Mouse (Mus musculus): ENCODE measurements around the gene Tescl. TPM values are rescaled to one million over a fixed set of nuclear protein-coding genes. Genes with fewer than 3 reads are reported as not detected.

Tescl gene
- polyA plus RNA-seq, 2 experiments: not detected

GRCm38 (mm10) chr7:24356081-24356480 lies 22.3 kb upstream of the Tescl start:
- TF ChIP-seq EP300 (IDR thresholded peaks at IDR 0.05; ENCODE audit: low read depth) (no peak), CTCF (IDR thresholded peaks at IDR 0.05; ENCODE audit: low read depth) (no peak)
- DNase-seq (ENCODE audit: low read depth in 3 of 3, low spot score in 3 of 3) (no peak), ATAC-seq (ENCODE audit: insufficient read depth) (no peak)
- no peaks in the 10 kb centered on the region for H3K9me3 ChIP-seq (ENCODE audit: control insufficient read depth, low read length)
- no peak overlapping the region for H3K4me3 ChIP-seq (ENCODE audit: insufficient read depth in 1 of 2, low read depth in 2 of 2, low read length in 2 of 2)
- H3K9ac ChIP-seq (replicated peaks): no peak overlapping the region
- 62% methylated on average over 10 of the region's 10 CpGs for WGBS (ENCODE audit: insufficient replicate concordance)
- H3K4me2 ChIP-seq (ENCODE audit: low read depth): no peak overlapping the region
- H3K36me3 ChIP-seq (replicated peaks; ENCODE audit: control insufficient read depth, insufficient read depth, low read depth): no peaks in the 10 kb centered on the region
- H3K27me3 ChIP-seq (ENCODE audit: control insufficient read depth, insufficient read depth, low read length): no peaks in the 10 kb centered on the region
- no peak overlapping the region for H3K27ac ChIP-seq
- no peaks in the 10 kb centered on the region for H3K4me1 ChIP-seq (replicated peaks; ENCODE audit: control insufficient read depth in 2 of 2, insufficient read depth in 2 of 2, low read length in 1 of 2)

- H3K27ac ChIP-seq: no peak overlapping the region
- 71% methylated on average over 6 of the region's 6 CpGs for WGBS (ENCODE audit: insufficient replicate concordance)
- H3K9ac ChIP-seq (replicated peaks): no peak overlapping the region
- H3K4me3 ChIP-seq (ENCODE audit: insufficient read depth in 1 of 2, low read depth in 2 of 2, low read length in 2 of 2): no peak overlapping the region
- no peaks in the 10 kb centered on the region for H3K4me1 ChIP-seq (replicated peaks; ENCODE audit: control insufficient read depth in 2 of 2, insufficient read depth in 2 of 2, low read length in 1 of 2)
- DNase-seq (ENCODE audit: low read depth in 3 of 3, low spot score in 3 of 3) (no peak), ATAC-seq (ENCODE audit: insufficient read depth) (no peak)
- TF ChIP-seq EP300 (IDR thresholded peaks at IDR 0.05; ENCODE audit: low read depth) (no peak), CTCF (IDR thresholded peaks at IDR 0.05; ENCODE audit: low read depth) (no peak)
- H3K4me2 ChIP-seq (ENCODE audit: low read depth): no peak overlapping the region
- H3K36me3 ChIP-seq (replicated peaks; ENCODE audit: control insufficient read depth, insufficient read depth, low read depth): no peaks in the 10 kb centered on the region
- no peaks in the 10 kb centered on the region for H3K9me3 ChIP-seq (ENCODE audit: control insufficient read depth, low read length)
- no peaks in the 10 kb centered on the region for H3K27me3 ChIP-seq (ENCODE audit: control insufficient read depth, insufficient read depth, low read length)
Measured at GRCm38 (mm10) chr7:24355646-24356045, 21.9 kb upstream of the Tescl start.

- Histone ChIP-seq H3K4me1 (replicated peaks; ENCODE audit: control insufficient read depth in 2 of 2, insufficient read depth in 2 of 2, low read length in 1 of 2) (no peaks in the 10 kb centered on the region), H3K4me2 (ENCODE audit: low read depth) (no peak within 1 kb of the TSS), H3K9ac (replicated peaks) (no peak within 1 kb of the TSS), H3K27ac (no peak within 1 kb of the TSS), H3K9me3 (ENCODE audit: control insufficient read depth, low read length) (no peaks in the 10 kb centered on the region), H3K36me3 (replicated peaks; ENCODE audit: control insufficient read depth, insufficient read depth, low read depth) (no peaks in the 10 kb centered on the region), H3K4me3 (ENCODE audit: insufficient read depth in 1 of 2, low read depth in 2 of 2, low read length in 2 of 2) (no peak within 1 kb of the TSS), H3K27me3 (ENCODE audit: control insufficient read depth, insufficient read depth, low read length) (no peaks in the 10 kb centered on the region)
- no peak for TF ChIP-seq EP300 (IDR thresholded peaks at IDR 0.05; ENCODE audit: low read depth)
- TF ChIP-seq CTCF (IDR thresholded peaks at IDR 0.05; ENCODE audit: low read depth): no peak
- ATAC-seq (ENCODE audit: insufficient read depth): no peak
- 30% methylated on average over 6 of the region's 6 CpGs for WGBS (ENCODE audit: insufficient replicate concordance)
- no peak for DNase-seq (ENCODE audit: low read depth in 3 of 3, low spot score in 3 of 3)
Measured at GRCm38 (mm10) chr7:24348896-24349295, 15.2 kb upstream of the Tescl start, which contains the start of gene Lypd5. Gene Lypd5 (plus strand): TSS chr7:24349196.

GRCm38 (mm10) chr7:24346444-24346843 lies 12.7 kb upstream of the Tescl start:
- DNase-seq (ENCODE audit: low read depth in 3 of 3, low spot score in 3 of 3) (no peak), ATAC-seq (ENCODE audit: insufficient read depth) (no peak)
- Histone ChIP-seq H3K9me3 (ENCODE audit: control insufficient read depth, low read length) (no peaks in the 10 kb centered on the region), H3K9ac (replicated peaks) (no peak overlapping the region), H3K4me3 (ENCODE audit: insufficient read depth in 1 of 2, low read depth in 2 of 2, low read length in 2 of 2) (no peak overlapping the region), H3K4me2 (ENCODE audit: low read depth) (no peak overlapping the region), H3K27ac (no peak overlapping the region), H3K4me1 (replicated peaks; ENCODE audit: control insufficient read depth in 2 of 2, insufficient read depth in 2 of 2, low read length in 1 of 2) (no peaks in the 10 kb centered on the region), H3K36me3 (replicated peaks; ENCODE audit: control insufficient read depth, insufficient read depth, low read depth) (no peaks in the 10 kb centered on the region), H3K27me3 (ENCODE audit: control insufficient read depth, insufficient read depth, low read length) (no peaks in the 10 kb centered on the region)
- TF ChIP-seq EP300 (IDR thresholded peaks at IDR 0.05; ENCODE audit: low read depth): no peak
- TF ChIP-seq CTCF (IDR thresholded peaks at IDR 0.05; ENCODE audit: low read depth): peak; percentile 58
- WGBS (ENCODE audit: insufficient replicate concordance): 45% methylated on average over 5 of the region's 5 CpGs

GRCm38 (mm10) chr7:24343701-24344272 lies 10.1 kb upstream of the Tescl start:
- no peaks in the 10 kb centered on the region for H3K4me1 ChIP-seq (replicated peaks; ENCODE audit: control insufficient read depth in 2 of 2, insufficient read depth in 2 of 2, low read length in 1 of 2)
- H3K9ac ChIP-seq (replicated peaks): no peak overlapping the region
- 50% methylated on average over 7 of the region's 7 CpGs for WGBS (ENCODE audit: insufficient replicate concordance)
- no peak for DNase-seq (ENCODE audit: low read depth in 3 of 3, low spot score in 3 of 3)
- H3K36me3 ChIP-seq (replicated peaks; ENCODE audit: control insufficient read depth, insufficient read depth, low read depth): no peaks in the 10 kb centered on the region
- no peak for ATAC-seq (ENCODE audit: insufficient read depth)
- no peaks in the 10 kb centered on the region for H3K27me3 ChIP-seq (ENCODE audit: control insufficient read depth, insufficient read depth, low read length)
- no peaks in the 10 kb centered on the region for H3K9me3 ChIP-seq (ENCODE audit: control insufficient read depth, low read length)
- H3K4me3 ChIP-seq (ENCODE audit: insufficient read depth in 1 of 2, low read depth in 2 of 2, low read length in 2 of 2): no peak overlapping the region
- no peak overlapping the region for H3K27ac ChIP-seq
- H3K4me2 ChIP-seq (ENCODE audit: low read depth): no peak overlapping the region
- TF ChIP-seq EP300 (IDR thresholded peaks at IDR 0.05; ENCODE audit: low read depth): no peak
- no peak for TF ChIP-seq CTCF (IDR thresholded peaks at IDR 0.05; ENCODE audit: low read depth)
